ENCODE assay signal across 12 mouse cellular contexts in genomic region chr7:145211680-145212659, GRCm38 (mm10). TPM values are rescaled to one million over a fixed set of nuclear protein-coding genes. Genes with fewer than 3 reads are reported as not detected.
DNase-seq lines count a peak whose midpoint lies in the region; ATAC-seq lines count a peak whose summit lies in the region.
"Had no signal": no experiment of that assay in that cellular context is flagged by ENCODE, and none has a peak within 500 bp of the region (broad histone marks: within the 10 kb centered on the region; RNA-seq: fewer than 3 reads in every experiment).

No protein-coding gene starts in this region.

- H3K9me3 ChIP-seq in neural tube, embryonic 15.5 days (replicated peaks): no peaks in the 10 kb centered on the region
- H3K9me3 ChIP-seq in hindbrain, embryonic 11.5 days (ENCODE audit: control insufficient read depth, low read length): no peaks in the 10 kb centered on the region
- H3K9me3 ChIP-seq: G1E had no signal

- H3K4me3 ChIP-seq in neural tube, embryonic 15.5 days (replicated peaks): no peak overlapping the region
- H3K4me3 ChIP-seq in hindbrain, embryonic 11.5 days (ENCODE audit: low read depth, low read length): no peak overlapping the region

- H3K4me2 ChIP-seq in neural tube, embryonic 15.5 days: no peak overlapping the region
- H3K4me2 ChIP-seq in hindbrain, embryonic 11.5 days (replicated peaks; ENCODE audit: low read depth, low read length): no peak overlapping the region

- H3K4me1 ChIP-seq in neural tube, embryonic 15.5 days: peaks cover 12% of the 10 kb centered on the region
- H3K4me1 ChIP-seq in hindbrain, embryonic 11.5 days (replicated peaks; ENCODE audit: control insufficient read depth, insufficient read depth, low read length): peaks cover 5% of the 10 kb centered on the region; the same call in 1 of the 2 replicates

- 17% methylated on average over 14 of the region's 14 CpGs for WGBS in neural tube, embryonic 15.5 days
- 20% methylated on average over 14 of the region's 14 CpGs for WGBS in hindbrain, embryonic 11.5 days

- H3K27ac ChIP-seq in neural tube, embryonic 15.5 days (replicated peaks): no peak overlapping the region
- H3K27ac ChIP-seq in hindbrain, embryonic 11.5 days (ENCODE audit: low read depth, low read length): peak overlapping the region; percentile 64

- H3K9ac ChIP-seq in neural tube, embryonic 15.5 days (replicated peaks): no peak overlapping the region
- 0 out of 2 replicates have a peak overlapping the region, but pooled peaks have one; percentile 12 for H3K9ac ChIP-seq in hindbrain, embryonic 11.5 days (ENCODE audit: low read depth, low read length)

- ATAC-seq in neural tube, embryonic 15.5 days (ENCODE audit: low FRiP score): no peak; the same call in 1 of the 2 replicates
- ATAC-seq in hindbrain, embryonic 11.5 days (ENCODE audit: low FRiP score): peak; percentile 59

- H3K36me3 ChIP-seq in neural tube, embryonic 15.5 days: no peaks in the 10 kb centered on the region
- no peaks in the 10 kb centered on the region for H3K36me3 ChIP-seq in hindbrain, embryonic 11.5 days (ENCODE audit: control insufficient read depth, insufficient read depth, low read length)
- H3K36me3 ChIP-seq: G1E had no signal

- peak; percentile 63 for DNase-seq in neural tube, embryonic 10.5 days (ENCODE audit: extremely low spot score, low spot score)
- peak; percentile 56 for DNase-seq in hindbrain, embryonic 11.5 days (ENCODE audit: low spot score)
- peak; percentile 72 for DNase-seq in mesoderm, embryonic 11.5 days (ENCODE audit: low read depth, low spot score)
- no peak for DNase-seq in layer of hippocampus, postnatal 25 days (ENCODE audit: extremely low spot score in 1 of 2, low spot score in 1 of 2)
- DNase-seq in cerebellum, adult 8-10 months: no peak
- DNase-seq in layer of hippocampus, adult 11-12 months (ENCODE audit: low spot score): no peak
- DNase-seq in lung, postnatal 4 days: no peak
- DNase-seq: gastrocnemius, postnatal 10 days; left cerebral cortex, postnatal 4 days; thymus, postnatal 36 days had no signal

- no peaks in the 10 kb centered on the region; the same call in 1 of the 2 replicates for H3K27me3 ChIP-seq in neural tube, embryonic 15.5 days (replicated peaks)
- H3K27me3 ChIP-seq in hindbrain, embryonic 11.5 days (ENCODE audit: control insufficient read depth, insufficient read depth, low read length): no peaks in the 10 kb centered on the region

RNA-seq across cellular contexts. Expression of gene 1810010D01Rik, which starts 4.1 kb away (rescaled TPM):
- 0.59 TPM in 1 of 2 replicates, not detected in the other for polyA plus RNA-seq in neural tube, embryonic 15.5 days (2015; fragmentation: Nextera tagmentation; extraction: Ambion mirVana)
- 0.97 TPM in 1 of 2 replicates, not detected in the other for polyA plus RNA-seq in hindbrain, embryonic 11.5 days (2014; fragmentation: Nextera tagmentation; extraction: Ambion mirVana)
- total RNA-seq in layer of hippocampus, postnatal 25 days (2021): 1 to 10 TPM in 1 of 2 experiments, under 1 TPM in 1; 0.44 to 1.5 TPM
- total RNA-seq: G1E; left cerebral cortex, postnatal 4 days had no signal
- polyA plus RNA-seq: G1E had no signal

Comparison
In these comparisons a context has a peak if more than half of its experiments do, and no peak if none do; other contexts are left out.
1. DNase-seq: peak in neural tube, embryonic 10.5 days (single experiment), hindbrain, embryonic 11.5 days (single experiment) and mesoderm, embryonic 11.5 days (single experiment); none in layer of hippocampus, postnatal 25 days (0 of 2), cerebellum, adult 8-10 months (single experiment), layer of hippocampus, adult 11-12 months (single experiment) and lung, postnatal 4 days (0 of 2).